Mouse (Mus musculus) midbrain, embryonic 13.5 days (tissue): ENCODE measurements at regions not wholly inside any gene's neighbourhood (a gene's known extent, or its start where the extent isn't known, plus 50 kb on each side); places are given as distances from the start of the nearest gene placed in this dataset.

Experiments
- ATAC-seq: fragments of 200-750 bp; cut with Nextera tagmentation; 2 replicates; pipeline ENCODE4 v1.8.0; 2017; ENCODE audit warnings: mild to moderate bottlenecking, moderate TSS enrichment, moderate library complexity
- H3K27ac ChIP-seq: fragments of 300-500 bp; sonication (generic); 2 replicates; pipeline ENCODE4 v1.5.1; 2015; ENCODE audit warnings: inconsistent platforms, mild to moderate bottlenecking, moderate library complexity
- H3K27me3 ChIP-seq: fragments of 300-500 bp; sonication (generic); 2 replicates; pipeline ENCODE4 v1.6.1; 2015; ENCODE audit warnings: mild to moderate bottlenecking, inconsistent platforms
- H3K36me3 ChIP-seq: fragments of 300-500 bp; sonication (generic); 2 replicates; pipeline ENCODE4 v1.6.1; 2015; ENCODE audit warnings: mild to moderate bottlenecking, inconsistent platforms
- H3K4me1 ChIP-seq: fragments of 300-500 bp; sonication (generic); replicated peaks from 2 replicates; pipeline ENCODE4 v1.6.1; 2015; ENCODE audit warnings: inconsistent platforms
- H3K4me2 ChIP-seq: fragments of 300-500 bp; sonication (generic); replicated peaks from 2 replicates; pipeline ENCODE4 v1.6.1; 2015; ENCODE audit warnings: moderate library complexity, mild to moderate bottlenecking, inconsistent platforms
- H3K4me3 ChIP-seq: fragments of 300-500 bp; sonication (generic); replicated peaks from 2 replicates; pipeline ENCODE4 v1.5.1; 2015; ENCODE audit warnings: mild to moderate bottlenecking, inconsistent platforms
- H3K9ac ChIP-seq: fragments of 300-500 bp; sonication (generic); replicated peaks from 2 replicates; pipeline ENCODE4 v1.6.1; 2015; ENCODE audit warnings: mild to moderate bottlenecking, inconsistent platforms
- H3K9me3 ChIP-seq: fragments of 300-500 bp; sonication (generic); 2 replicates; pipeline ENCODE4 v1.6.1; 2016; ENCODE audit warnings: mild to moderate bottlenecking, inconsistent platforms
- WGBS: fragments of 180-500 bp; shearing (Covaris S2); methylation state at CpG from one replicate; pipeline ENCODE4 v1.1.7; 2015; 5-methylcytosine and 5-hydroxymethylcytosine counted together

DNA sequence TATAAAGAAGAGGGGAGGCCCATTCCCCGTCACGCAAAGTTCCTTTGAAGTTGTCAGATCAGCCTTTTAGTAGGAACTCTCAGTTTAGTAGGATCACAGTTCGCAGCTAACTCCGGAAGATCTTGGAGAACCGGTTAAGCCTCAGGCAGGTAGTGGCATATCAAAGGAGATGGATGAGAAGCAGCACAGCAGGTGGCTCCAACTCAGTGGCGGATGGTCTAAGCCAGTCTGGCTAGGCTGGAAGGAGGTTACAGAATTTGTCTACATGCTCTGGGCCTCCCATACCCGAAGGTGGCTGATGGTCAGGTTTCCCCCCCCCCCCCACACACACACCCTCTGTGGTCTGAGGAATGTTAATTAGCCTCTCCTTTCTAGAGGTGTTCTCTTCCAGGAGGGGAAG lies 88.5 kb downstream of the Tmem17 start:
- 63% methylated on average over 7 of the region's 7 CpGs for WGBS

DNA sequence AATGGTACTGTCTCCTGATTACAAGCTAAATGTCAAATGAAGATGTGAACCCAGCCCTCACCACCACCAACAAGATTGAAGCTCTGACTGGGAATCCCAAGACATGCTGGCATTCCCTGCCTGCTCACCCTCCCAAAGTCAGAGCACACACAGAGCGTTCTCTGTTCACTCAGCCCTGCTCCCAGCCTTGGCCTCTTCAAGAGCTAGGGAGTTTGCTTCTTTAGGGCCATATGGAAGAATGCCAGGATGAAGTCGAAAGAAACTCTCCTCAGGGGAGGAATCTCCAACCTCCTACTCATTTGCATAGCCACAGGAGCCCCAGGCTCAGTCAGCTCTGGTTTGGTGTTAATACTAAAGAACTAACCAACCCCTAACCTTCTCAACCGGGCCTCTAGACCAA lies 90.1 kb downstream of the Tmem17 start:
- Histone ChIP-seq H3K9ac (no peak overlapping the region), H3K27me3 (no peaks in the 10 kb centered on the region), H3K4me3 (no peak overlapping the region), H3K36me3 (no peaks in the 10 kb centered on the region), H3K4me2 (no peak overlapping the region), H3K9me3 (no peaks in the 10 kb centered on the region), H3K4me1 (peaks cover 7% of the 10 kb centered on the region; the same call in 1 of the 2 replicates), H3K27ac (no peak overlapping the region)
- 0 out of 2 replicates have a peak, but pooled peaks have one; percentile 68 for ATAC-seq
- 20% methylated on average over 3 of the region's 3 CpGs for WGBS

More for the DNA sequence above, 88.5 kb downstream of the Tmem17 start:
- no peak overlapping the region for H3K4me2 ChIP-seq
- H3K27ac ChIP-seq = no peak overlapping the region
- no peak for ATAC-seq
- H3K27me3 ChIP-seq = no peaks in the 10 kb centered on the region
- no peaks in the 10 kb centered on the region for H3K36me3 ChIP-seq
- H3K4me3 ChIP-seq = no peak overlapping the region
- peaks cover 7% of the 10 kb centered on the region; the same call in 1 of the 2 replicates for H3K4me1 ChIP-seq
- H3K9ac ChIP-seq = no peak overlapping the region
- H3K9me3 ChIP-seq = no peaks in the 10 kb centered on the region

DNA sequence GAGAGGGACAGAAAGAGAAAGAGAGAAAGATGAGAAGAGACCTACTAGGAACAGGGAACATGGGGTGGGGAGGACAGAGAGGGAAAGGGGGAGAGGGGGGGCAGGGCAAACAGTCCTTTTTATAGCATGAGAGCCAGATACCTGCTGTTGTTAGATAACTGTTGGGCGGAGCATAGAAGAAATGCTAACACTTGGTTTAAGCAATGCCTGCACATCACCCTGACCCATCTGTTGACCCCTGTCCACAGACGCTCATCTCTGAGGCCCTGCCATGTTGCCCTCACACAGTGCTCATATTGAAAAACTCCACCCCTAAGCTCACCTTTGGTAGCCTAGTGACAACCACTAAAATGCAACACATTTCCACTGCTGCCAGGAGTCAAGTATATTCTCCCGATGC lies 90.7 kb downstream of the Tmem17 start:
- WGBS = 87% methylated on average over 3 of the region's 3 CpGs
- H3K9me3 ChIP-seq = no peaks in the 10 kb centered on the region
- no peak for ATAC-seq

GRCm38 (mm10) chr11:22603397-22603796 lies 91.5 kb downstream of the Tmem17 start:
- H3K9me3 ChIP-seq = no peaks in the 10 kb centered on the region
- no peak overlapping the region for H3K4me3 ChIP-seq
- WGBS = 92% methylated on average over 1 of the region's 1 CpGs
- H3K9ac ChIP-seq = no peak overlapping the region
- ATAC-seq = no peak
- H3K27ac ChIP-seq = no peak overlapping the region
- H3K36me3 ChIP-seq = no peaks in the 10 kb centered on the region
- no peak overlapping the region for H3K4me2 ChIP-seq
- no peaks in the 10 kb centered on the region for H3K27me3 ChIP-seq
- peaks cover 7% of the 10 kb centered on the region; the same call in 1 of the 2 replicates for H3K4me1 ChIP-seq

More for the DNA sequence above, 90.7 kb downstream of the Tmem17 start:
- no peaks in the 10 kb centered on the region for H3K27me3 ChIP-seq
- no peaks in the 10 kb centered on the region for H3K36me3 ChIP-seq
- peaks cover 7% of the 10 kb centered on the region; the same call in 1 of the 2 replicates for H3K4me1 ChIP-seq
- no peak overlapping the region for H3K9ac ChIP-seq
- no peak overlapping the region for H3K4me2 ChIP-seq
- H3K27ac ChIP-seq = no peak overlapping the region
- no peak overlapping the region for H3K4me3 ChIP-seq

DNA sequence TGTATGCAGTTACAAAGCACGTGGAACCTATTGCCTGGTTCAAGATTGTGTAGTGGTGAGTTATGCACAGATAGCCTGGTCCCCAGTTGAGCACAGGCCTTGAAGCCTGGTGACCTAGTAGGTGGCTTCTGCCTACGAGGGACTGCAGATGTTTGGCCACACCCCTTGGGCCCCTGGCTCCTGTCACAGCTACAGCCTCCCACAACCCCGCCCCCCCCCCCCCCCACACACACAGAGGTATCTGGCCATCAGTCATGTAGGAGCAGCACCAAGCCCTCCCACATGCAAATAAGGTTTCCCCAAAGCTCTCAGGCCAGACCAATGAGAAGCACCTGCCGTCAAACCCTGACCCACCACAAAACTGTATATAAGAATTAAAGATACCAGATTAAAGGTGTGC lies 94.5 kb downstream of the Tmem17 start:
- Histone ChIP-seq H3K9ac (no peak overlapping the region), H3K4me1 (peaks cover 16% of the 10 kb centered on the region), H3K27me3 (no peaks in the 10 kb centered on the region), H3K4me2 (no peak overlapping the region), H3K4me3 (no peak overlapping the region), H3K9me3 (no peaks in the 10 kb centered on the region), H3K36me3 (no peaks in the 10 kb centered on the region), H3K27ac (no peak overlapping the region)
- WGBS = 63% methylated on average over 4 of the region's 4 CpGs
- ATAC-seq = no peak

GRCm38 (mm10) chr11:22607645-22608044 lies 95.8 kb downstream of the Tmem17 start:
- no peak overlapping the region for H3K9ac ChIP-seq
- H3K4me2 ChIP-seq = no peak overlapping the region
- H3K36me3 ChIP-seq = no peaks in the 10 kb centered on the region
- no peaks in the 10 kb centered on the region for H3K27me3 ChIP-seq
- peaks cover 9% of the 10 kb centered on the region for H3K4me1 ChIP-seq
- H3K9me3 ChIP-seq = no peaks in the 10 kb centered on the region
- 75% methylated on average over 5 of the region's 5 CpGs for WGBS
- no peak for ATAC-seq
- no peak overlapping the region for H3K27ac ChIP-seq
- H3K4me3 ChIP-seq = no peak overlapping the region

DNA sequence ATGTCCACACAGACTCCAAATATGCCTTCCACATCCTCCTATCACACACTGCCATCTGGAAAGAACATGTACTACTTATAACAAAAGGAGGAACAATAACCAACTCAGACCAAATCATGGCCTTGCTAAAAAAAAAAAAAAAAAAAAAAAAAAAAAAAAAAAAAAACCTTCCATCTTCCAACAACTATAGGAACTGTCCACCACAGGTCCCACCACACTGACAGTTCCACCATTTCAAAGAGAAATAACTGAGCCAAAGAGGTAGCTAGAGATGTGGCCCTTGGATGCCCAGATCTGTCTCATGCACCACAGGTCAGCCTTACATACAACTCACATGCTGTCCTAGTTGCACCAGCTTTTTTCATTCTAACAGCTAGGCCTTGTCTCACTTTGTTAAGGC lies 97.1 kb downstream of the Tmem17 start:
- H3K4me3 ChIP-seq = no peak overlapping the region
- no peaks in the 10 kb centered on the region for H3K9me3 ChIP-seq
- H3K9ac ChIP-seq = no peak overlapping the region
- H3K4me1 ChIP-seq = peaks cover 9% of the 10 kb centered on the region
- H3K4me2 ChIP-seq = no peak overlapping the region
- H3K27ac ChIP-seq = no peak overlapping the region
- H3K36me3 ChIP-seq = no peaks in the 10 kb centered on the region
- H3K27me3 ChIP-seq = no peaks in the 10 kb centered on the region
- no peak for ATAC-seq

- 0 out of 2 replicates have a peak, but pooled peaks have one; percentile 27 for ATAC-seq
- H3K36me3 ChIP-seq = no peaks in the 10 kb centered on the region
- H3K27ac ChIP-seq = no peak overlapping the region
- H3K27me3 ChIP-seq = no peaks in the 10 kb centered on the region
- H3K4me1 ChIP-seq = peaks cover 9% of the 10 kb centered on the region
- H3K4me3 ChIP-seq = no peak overlapping the region
- peak overlapping the region; percentile 38 for H3K4me2 ChIP-seq
- 6% methylated on average over 12 of the region's 12 CpGs for WGBS
- H3K9ac ChIP-seq = 0 out of 2 replicates have a peak overlapping the region, but pooled peaks have one; percentile 25
- H3K9me3 ChIP-seq = no peaks in the 10 kb centered on the region
These were observed 98.7 kb downstream of the Tmem17 start for GRCm38 (mm10) chr11:22610433-22611101.

DNA sequence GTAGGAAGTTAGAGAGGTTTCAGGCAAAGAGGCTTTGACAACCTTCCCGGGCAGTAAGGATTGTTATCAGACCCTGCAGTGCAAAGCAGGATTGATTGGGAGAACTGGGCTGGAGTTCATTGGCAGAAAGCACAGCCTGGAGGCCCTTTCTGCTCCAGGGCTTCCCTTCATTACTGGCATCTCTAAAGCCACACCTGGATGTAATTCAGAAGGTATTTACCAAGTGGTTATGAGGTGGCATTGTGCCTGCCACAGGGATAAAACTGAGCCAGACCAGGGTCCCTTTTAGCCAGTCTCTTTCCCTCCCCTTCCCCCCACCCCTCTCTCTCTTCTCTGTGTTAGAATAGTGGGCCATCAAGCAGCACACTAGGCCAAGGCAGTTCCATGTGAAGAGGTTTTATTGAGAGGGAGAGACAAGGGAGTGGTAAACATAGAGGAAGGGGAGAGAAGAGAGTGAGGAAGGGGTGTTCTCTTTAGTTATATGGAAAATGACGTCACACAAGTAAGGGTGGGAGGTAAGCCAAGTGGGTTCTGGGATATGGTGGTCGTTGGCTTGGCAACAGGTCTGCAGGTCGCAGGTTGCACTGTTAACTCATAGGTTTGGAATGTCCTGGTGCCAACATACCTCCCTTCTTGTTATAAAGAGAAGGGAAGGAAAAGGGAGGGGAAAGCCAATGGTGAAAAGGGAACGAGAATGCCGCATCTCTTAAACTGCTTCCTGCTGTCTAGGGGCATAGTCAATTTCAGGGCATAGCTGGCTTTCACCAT lies 99.4 kb downstream of the Tmem17 start:
- Histone ChIP-seq H3K9me3 (no peaks in the 10 kb centered on the region), H3K9ac (no peak overlapping the region), H3K4me2 (no peak overlapping the region), H3K4me1 (peaks cover 9% of the 10 kb centered on the region), H3K36me3 (no peaks in the 10 kb centered on the region), H3K27me3 (no peaks in the 10 kb centered on the region), H3K27ac (no peak overlapping the region), H3K4me3 (no peak overlapping the region)
- 68% methylated on average over 6 of the region's 6 CpGs for WGBS
- 0 out of 2 replicates have a peak, but pooled peaks have one; percentile 34 for ATAC-seq

- H3K36me3 ChIP-seq = no peaks in the 10 kb centered on the region
- no peak overlapping the region for H3K4me3 ChIP-seq
- H3K4me1 ChIP-seq = peaks cover 9% of the 10 kb centered on the region
- H3K27ac ChIP-seq = no peak overlapping the region
- H3K9me3 ChIP-seq = no peaks in the 10 kb centered on the region
- H3K4me2 ChIP-seq = no peak overlapping the region
- WGBS = 66% methylated on average over 2 of the region's 2 CpGs
- no peaks in the 10 kb centered on the region; the same call in 1 of the 2 replicates for H3K27me3 ChIP-seq
- no peak for ATAC-seq
- H3K9ac ChIP-seq = no peak overlapping the region
These were observed 101.6 kb downstream of the Tmem17 start for GRCm38 (mm10) chr11:22613500-22613899.

- Histone ChIP-seq H3K27me3 (no peaks in the 10 kb centered on the region; the same call in 1 of the 2 replicates), H3K9ac (no peak overlapping the region; the same call in 1 of the 2 replicates), H3K27ac (no peak overlapping the region), H3K4me1 (no peaks in the 10 kb centered on the region), H3K4me2 (peak overlapping the region; percentile 55), H3K36me3 (no peaks in the 10 kb centered on the region), H3K4me3 (peak overlapping the region; percentile 31), H3K9me3 (no peaks in the 10 kb centered on the region)
- ATAC-seq = peak; percentile 95
- WGBS = 13% methylated on average over 21 of the region's 21 CpGs
These were observed 105.5 kb downstream of the Tmem17 start for GRCm38 (mm10) chr11:22617204-22617874.
